Mouse (Mus musculus) liver, embryonic 15.5 days (tissue): ENCODE measurements around the gene Pald1. TPM values are rescaled to one million over a fixed set of nuclear protein-coding genes. Genes with fewer than 3 reads are reported as not detected.

Source experiments
- ATAC-seq: fragments of 200-750 bp; cut with Nextera tagmentation; 2 replicates; pipeline ENCODE4 v1.8.0; 2017; ENCODE audit warnings: moderate number of reproducible peaks, mild to moderate bottlenecking, moderate library complexity; ENCODE audit not compliant: insufficient read depth
- H3K27ac ChIP-seq: fragments of 300-500 bp; sonication (generic); replicated peaks from 2 replicates; pipeline ENCODE4 v1.5.1; 2015; ENCODE audit warnings: mild to moderate bottlenecking, inconsistent platforms
- H3K27me3 ChIP-seq: fragments of 300-500 bp; sonication (generic); 2 replicates; pipeline ENCODE4 v1.6.1; 2015; ENCODE audit warnings: mild to moderate bottlenecking, inconsistent platforms
- H3K36me3 ChIP-seq: fragments of 300-500 bp; sonication (generic); replicated peaks from 2 replicates; pipeline ENCODE4 v1.6.1; 2015; ENCODE audit warnings: moderate library complexity, mild to moderate bottlenecking, inconsistent platforms
- H3K4me1 ChIP-seq: fragments of 300-500 bp; sonication (generic); replicated peaks from 2 replicates; pipeline ENCODE4 v1.6.1; 2015; ENCODE audit warnings: inconsistent platforms
- H3K4me2 ChIP-seq: fragments of 300-500 bp; sonication (generic); 2 replicates; pipeline ENCODE4 v1.6.1; 2015; ENCODE audit warnings: moderate library complexity, mild to moderate bottlenecking, inconsistent platforms
- H3K4me3 ChIP-seq: fragments of 300-500 bp; sonication (generic); replicated peaks from 2 replicates; pipeline ENCODE4 v1.5.1; 2015; ENCODE audit warnings: mild to moderate bottlenecking, inconsistent platforms
- H3K9ac ChIP-seq: fragments of 300-500 bp; sonication (generic); 2 replicates; pipeline ENCODE4 v1.6.1; 2015; ENCODE audit warnings: moderate library complexity, mild to moderate bottlenecking, inconsistent platforms
- H3K9me3 ChIP-seq: fragments of 300-500 bp; sonication (generic); replicated peaks from 2 replicates; pipeline ENCODE4 v1.6.1; 2016; ENCODE audit warnings: inconsistent platforms
- WGBS: fragments of 180-500 bp; shearing (Covaris S2); methylation state at CpG from one replicate; pipeline ENCODE4 v1.1.7; 2015; ENCODE audit warnings: mixed read lengths; ENCODE audit not compliant: insufficient replicate concordance; 5-methylcytosine and 5-hydroxymethylcytosine counted together
- polyA plus RNA-seq: library from polyadenylated mRNA; unstranded; fragments of >200 nt; fragmentation: Nextera tagmentation; extraction: Ambion mirVana; gene quantifications from 2 replicates; pipeline ENCODE4 v1.2.1, GENCODE M21; 2015

Gene Pald1
- polyA plus RNA-seq, 1 experiment from 2014 or later, result 6.6 TPM

DNA sequence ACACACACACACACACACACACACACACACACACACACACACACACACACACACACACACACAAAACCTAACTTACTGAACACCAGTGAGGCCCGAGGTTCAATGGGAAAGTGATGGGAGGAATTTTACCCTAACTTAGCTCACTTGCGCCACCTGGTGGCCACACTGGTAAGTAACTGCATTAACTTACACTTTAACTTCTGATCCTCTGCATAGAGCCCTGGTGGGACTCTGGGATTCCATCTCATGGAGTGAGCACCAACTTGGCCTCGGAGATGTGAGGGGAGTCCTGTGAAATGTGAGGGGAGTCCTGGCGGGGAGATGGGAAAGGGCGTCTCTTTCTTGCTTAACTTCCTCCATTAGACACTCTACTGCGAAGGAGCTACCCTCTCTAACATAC lies 47.2 kb downstream of the Pald1 start:
- H3K4me3 ChIP-seq, result no peak overlapping the region
- peaks cover 9% of the 10 kb centered on the region for H3K4me1 ChIP-seq
- no peak overlapping the region for H3K27ac ChIP-seq
- H3K4me2 ChIP-seq, result no peak overlapping the region
- H3K9me3 ChIP-seq, result no peaks in the 10 kb centered on the region
- no peak for ATAC-seq
- no peaks in the 10 kb centered on the region for H3K36me3 ChIP-seq
- H3K9ac ChIP-seq, result no peak overlapping the region
- H3K27me3 ChIP-seq, result no peaks in the 10 kb centered on the region
- WGBS, result 22% methylated on average over 6 of the region's 6 CpGs

DNA sequence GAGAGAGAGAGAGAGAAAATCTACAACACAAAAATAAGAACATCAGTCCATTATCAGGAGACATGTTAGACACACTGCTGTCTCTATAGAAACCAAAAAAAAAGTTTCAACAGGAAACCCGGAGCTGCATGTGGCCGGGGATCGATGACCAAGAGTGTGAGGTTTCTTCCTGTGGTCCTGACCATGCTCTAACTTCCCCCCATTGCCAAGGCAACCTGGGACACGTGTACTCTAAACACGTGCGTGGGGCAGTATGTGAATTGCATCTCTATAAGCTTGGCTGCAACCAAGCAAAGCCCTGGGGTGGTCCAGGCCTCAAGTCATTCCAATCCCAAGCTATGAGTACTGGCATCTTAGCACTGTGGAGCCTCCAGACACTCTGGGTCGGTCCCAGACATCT lies 48.8 kb downstream of the Pald1 start:
- H3K4me1 ChIP-seq, result no peaks in the 10 kb centered on the region; the same call in 1 of the 2 replicates
- no peak overlapping the region for H3K4me2 ChIP-seq
- no peak for ATAC-seq
- no peak overlapping the region for H3K4me3 ChIP-seq
- no peaks in the 10 kb centered on the region for H3K27me3 ChIP-seq
- no peaks in the 10 kb centered on the region for H3K36me3 ChIP-seq
- H3K9ac ChIP-seq, result no peak overlapping the region
- 22% methylated on average over 7 of the region's 7 CpGs for WGBS
- H3K9me3 ChIP-seq, result no peaks in the 10 kb centered on the region
- H3K27ac ChIP-seq, result no peak overlapping the region

DNA sequence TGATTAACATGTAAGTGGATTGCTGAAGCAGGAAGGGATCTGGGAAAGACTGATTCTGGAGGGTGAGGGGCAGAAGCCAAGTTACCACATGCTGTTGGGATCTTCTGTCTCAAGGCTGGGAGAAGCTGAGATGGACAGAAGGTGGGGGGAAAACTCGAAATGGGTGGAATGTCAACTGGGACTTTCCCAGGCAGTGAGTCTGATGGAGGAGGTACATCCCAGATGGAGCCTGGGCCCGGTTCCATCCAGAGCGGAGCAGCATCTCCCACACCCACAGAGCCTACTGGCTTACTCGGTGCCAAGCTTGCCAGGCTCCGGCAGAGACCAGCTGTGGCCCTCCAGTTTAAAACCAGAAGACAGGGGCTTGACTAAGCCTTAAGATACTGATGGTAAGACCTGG lies 52.3 kb downstream of the Pald1 start:
- Histone ChIP-seq H3K36me3 (no peaks in the 10 kb centered on the region), H3K27me3 (no peaks in the 10 kb centered on the region), H3K4me3 (no peak overlapping the region), H3K9me3 (no peaks in the 10 kb centered on the region), H3K4me2 (no peak overlapping the region), H3K27ac (no peak overlapping the region), H3K4me1 (no peaks in the 10 kb centered on the region), H3K9ac (no peak overlapping the region)
- ATAC-seq, result no peak
- WGBS, result 68% methylated on average over 5 of the region's 5 CpGs

DNA sequence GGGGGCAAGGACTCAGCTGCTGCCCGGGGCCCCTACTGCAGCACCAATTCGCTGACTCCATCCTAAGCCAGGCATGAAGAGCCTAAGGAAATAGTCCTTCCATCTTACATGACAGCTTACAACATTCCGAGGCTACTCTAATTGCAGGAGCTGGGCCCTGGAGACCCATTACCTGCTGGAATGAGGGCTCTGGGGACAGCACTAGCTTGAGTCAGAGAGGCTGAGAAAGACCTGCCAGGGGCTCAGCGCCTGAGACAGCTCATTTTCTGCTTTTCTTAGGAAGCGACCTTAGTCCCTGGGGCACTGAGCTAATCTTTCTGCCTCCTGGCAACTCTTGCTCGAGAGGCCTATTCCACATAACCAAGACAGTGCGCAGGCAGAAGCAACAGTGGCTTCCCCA lies 54.4 kb downstream of the Pald1 start:
- H3K9me3 ChIP-seq, result no peaks in the 10 kb centered on the region
- no peak overlapping the region for H3K27ac ChIP-seq
- ATAC-seq, result no peak
- H3K4me3 ChIP-seq, result no peak overlapping the region
- no peak overlapping the region for H3K9ac ChIP-seq
- 55% methylated on average over 7 of the region's 7 CpGs for WGBS
- H3K27me3 ChIP-seq, result no peaks in the 10 kb centered on the region
- H3K4me2 ChIP-seq, result no peak overlapping the region
- no peaks in the 10 kb centered on the region for H3K4me1 ChIP-seq
- no peaks in the 10 kb centered on the region for H3K36me3 ChIP-seq

DNA sequence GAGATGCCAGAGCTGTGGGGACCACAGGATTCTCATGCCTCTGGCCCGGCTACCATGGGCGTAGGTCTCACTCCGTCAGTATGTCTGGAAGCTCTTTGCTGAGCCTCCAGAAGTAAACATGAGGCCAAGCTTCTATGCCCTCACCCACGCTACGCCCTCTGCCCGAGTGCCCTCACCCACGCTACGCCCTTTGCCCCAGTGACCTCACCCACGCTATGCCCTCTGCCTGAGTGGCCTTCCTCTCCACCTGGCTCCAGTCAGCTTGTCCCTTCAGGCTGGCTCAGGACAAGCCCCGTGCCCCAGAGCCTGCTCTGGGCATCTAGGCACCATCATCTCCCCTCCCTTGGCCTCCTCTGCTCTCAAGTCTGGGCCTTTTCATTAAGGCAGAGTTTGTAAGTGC lies 55.8 kb downstream of the Pald1 start:
- 67% methylated on average over 10 of the region's 10 CpGs for WGBS
- ATAC-seq, result no peak

DNA sequence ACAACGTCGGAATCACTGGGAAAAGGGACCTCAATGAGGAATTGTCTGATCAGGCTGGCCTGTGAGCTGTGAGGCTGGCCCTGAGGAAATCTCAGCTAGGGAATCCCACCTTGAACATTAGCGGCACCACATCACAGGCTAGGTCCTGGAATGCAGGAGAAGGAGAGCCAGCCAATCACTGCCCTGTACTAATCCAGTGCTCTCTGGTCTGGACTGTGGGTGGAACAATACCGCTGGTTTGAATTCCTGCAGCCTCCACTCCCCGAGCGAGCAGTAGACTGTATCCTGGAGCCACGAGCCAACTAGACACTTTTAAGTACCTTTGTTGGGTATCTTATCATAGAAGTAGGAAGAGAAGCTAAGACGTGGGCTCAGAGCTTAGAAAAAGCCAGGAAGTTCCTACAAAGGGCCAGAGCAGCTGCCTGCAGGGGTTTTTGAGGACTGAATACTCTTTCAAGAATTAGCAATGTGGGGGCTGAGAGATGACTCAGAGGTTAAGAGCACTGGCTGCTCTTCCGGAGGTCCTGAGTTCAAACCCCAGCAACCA lies 57.5 kb downstream of the Pald1 start:
- Histone ChIP-seq H3K4me3 (no peak overlapping the region), H3K27me3 (no peaks in the 10 kb centered on the region), H3K9ac (no peak overlapping the region), H3K9me3 (no peaks in the 10 kb centered on the region), H3K4me2 (no peak overlapping the region), H3K4me1 (no peaks in the 10 kb centered on the region), H3K27ac (no peak overlapping the region), H3K36me3 (0 out of 2 replicates have a peak, but pooled peaks cover 5% of the 10 kb centered on the region)
- WGBS, result 52% methylated on average over 9 of the region's 9 CpGs
- ATAC-seq, result no peak

More for the DNA sequence above, 55.8 kb downstream of the Pald1 start:
- no peak overlapping the region for H3K27ac ChIP-seq
- no peaks in the 10 kb centered on the region for H3K9me3 ChIP-seq
- H3K9ac ChIP-seq, result no peak overlapping the region
- H3K4me3 ChIP-seq, result no peak overlapping the region
- H3K4me1 ChIP-seq, result no peaks in the 10 kb centered on the region
- H3K27me3 ChIP-seq, result no peaks in the 10 kb centered on the region
- no peak overlapping the region for H3K4me2 ChIP-seq
- H3K36me3 ChIP-seq, result no peaks in the 10 kb centered on the region

DNA sequence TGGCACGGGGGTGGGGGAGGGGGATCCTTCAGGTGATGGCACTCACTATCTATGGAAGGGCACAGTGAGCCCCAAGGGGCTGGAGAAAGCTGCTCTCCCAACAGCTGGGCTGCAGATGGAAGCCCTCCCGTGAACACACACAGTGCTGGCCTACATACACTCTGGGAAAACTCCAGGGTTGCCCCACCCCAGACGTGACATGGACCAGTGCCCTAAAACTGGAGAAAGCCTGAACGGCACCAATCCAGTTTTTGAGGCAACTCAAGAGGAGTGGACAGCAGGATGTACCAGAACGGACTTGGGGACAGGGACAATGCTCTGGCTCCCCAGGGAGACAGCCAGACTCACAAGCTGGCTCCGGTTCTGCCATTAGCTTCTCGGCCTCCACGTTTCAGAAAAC lies 58.6 kb downstream of the Pald1 start:
- Histone ChIP-seq H3K4me2 (no peak overlapping the region), H3K9ac (no peak overlapping the region), H3K36me3 (0 out of 2 replicates have a peak, but pooled peaks cover 5% of the 10 kb centered on the region), H3K4me1 (no peaks in the 10 kb centered on the region), H3K27ac (no peak overlapping the region), H3K4me3 (no peak overlapping the region), H3K27me3 (no peaks in the 10 kb centered on the region), H3K9me3 (no peaks in the 10 kb centered on the region)
- WGBS, result 62% methylated on average over 8 of the region's 8 CpGs
- ATAC-seq, result no peak

DNA sequence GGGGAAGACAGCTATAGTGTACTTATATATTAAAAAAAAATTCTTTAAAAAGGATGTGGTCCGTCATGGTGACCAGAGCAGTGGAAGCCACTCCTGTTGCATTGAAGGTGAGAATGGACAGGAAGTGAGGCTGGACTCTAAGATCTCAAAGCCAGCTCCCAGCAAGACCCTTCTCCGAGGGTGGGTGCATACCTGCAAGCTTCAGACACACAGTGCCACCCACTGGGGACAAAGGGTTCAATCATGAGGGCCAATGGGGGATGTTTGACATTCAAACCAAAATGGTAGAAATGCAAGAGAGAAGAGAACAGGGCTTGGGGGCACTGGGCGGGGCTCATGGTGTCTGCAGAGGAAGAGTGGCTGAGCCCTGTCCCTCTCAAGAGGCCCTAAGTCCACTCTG lies 64.8 kb downstream of the Pald1 start:
- Histone ChIP-seq H3K27ac (no peak overlapping the region), H3K27me3 (no peaks in the 10 kb centered on the region), H3K4me1 (0 out of 2 replicates have a peak, but pooled peaks cover 3% of the 10 kb centered on the region), H3K4me3 (no peak overlapping the region), H3K4me2 (no peak overlapping the region), H3K9me3 (no peaks in the 10 kb centered on the region), H3K9ac (no peak overlapping the region), H3K36me3 (0 out of 2 replicates have a peak, but pooled peaks cover 5% of the 10 kb centered on the region)
- 66% methylated on average over 3 of the region's 3 CpGs for WGBS
- no peak for ATAC-seq

DNA sequence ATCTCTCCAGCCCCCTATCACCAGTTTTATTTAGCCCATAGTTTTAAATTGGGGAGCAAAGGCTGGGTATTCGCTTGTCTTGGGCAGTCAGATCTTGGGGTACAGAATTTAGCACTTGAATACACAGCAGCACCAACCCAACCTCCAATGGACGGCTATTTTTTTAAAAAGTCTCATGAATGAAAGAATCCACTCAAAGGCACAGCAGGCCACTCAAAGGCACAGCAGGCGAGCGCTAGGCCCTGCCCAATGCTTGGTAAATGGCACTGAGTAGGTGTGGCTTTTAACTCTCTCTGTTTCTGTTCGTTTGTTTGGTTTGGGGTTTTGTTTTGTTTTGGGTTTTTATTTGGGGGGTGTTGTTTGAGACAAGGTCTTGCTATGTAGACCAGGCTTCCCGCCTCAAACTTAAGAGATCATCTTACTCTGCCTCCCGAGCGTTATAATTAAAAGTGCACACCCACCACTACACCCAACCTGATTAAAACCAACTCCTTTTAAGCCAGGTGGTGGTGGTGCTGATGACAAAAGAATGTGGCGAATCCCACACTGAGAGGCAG lies 67.9 kb downstream of the Pald1 start:
- Histone ChIP-seq H3K36me3 (no peaks in the 10 kb centered on the region), H3K4me2 (no peak overlapping the region), H3K27me3 (no peaks in the 10 kb centered on the region), H3K9ac (no peak overlapping the region), H3K4me1 (peaks cover 10% of the 10 kb centered on the region; the same call in 1 of the 2 replicates), H3K9me3 (no peaks in the 10 kb centered on the region), H3K27ac (no peak overlapping the region), H3K4me3 (no peak overlapping the region)
- 61% methylated on average over 9 of the region's 9 CpGs for WGBS
- no peak for ATAC-seq

DNA sequence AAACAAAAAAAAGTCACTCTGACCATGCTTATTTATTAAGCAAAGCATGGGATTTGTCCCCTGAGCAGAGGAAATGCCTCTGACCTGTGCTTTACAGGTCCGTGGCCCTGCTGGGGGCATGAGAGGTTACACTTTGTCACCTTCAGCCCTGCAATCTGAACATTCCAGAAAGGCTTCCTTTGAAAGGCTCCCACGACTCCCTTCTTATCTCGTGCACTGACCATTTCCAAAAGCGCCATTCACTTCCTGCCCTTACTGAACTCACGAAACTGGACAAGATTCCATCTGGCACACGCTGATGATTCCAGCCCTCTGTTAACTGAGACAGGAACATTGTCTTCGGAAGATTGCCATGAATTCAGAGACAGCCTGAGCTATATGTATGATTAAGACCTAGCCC lies 69.6 kb downstream of the Pald1 start:
- Histone ChIP-seq H3K27ac (no peak overlapping the region), H3K4me3 (no peak overlapping the region), H3K9ac (no peak overlapping the region), H3K36me3 (no peaks in the 10 kb centered on the region), H3K4me2 (no peak overlapping the region), H3K4me1 (peaks cover 10% of the 10 kb centered on the region; the same call in 1 of the 2 replicates), H3K27me3 (no peaks in the 10 kb centered on the region), H3K9me3 (no peaks in the 10 kb centered on the region)
- WGBS, result 29% methylated on average over 7 of the region's 7 CpGs
- ATAC-seq, result no peak

DNA sequence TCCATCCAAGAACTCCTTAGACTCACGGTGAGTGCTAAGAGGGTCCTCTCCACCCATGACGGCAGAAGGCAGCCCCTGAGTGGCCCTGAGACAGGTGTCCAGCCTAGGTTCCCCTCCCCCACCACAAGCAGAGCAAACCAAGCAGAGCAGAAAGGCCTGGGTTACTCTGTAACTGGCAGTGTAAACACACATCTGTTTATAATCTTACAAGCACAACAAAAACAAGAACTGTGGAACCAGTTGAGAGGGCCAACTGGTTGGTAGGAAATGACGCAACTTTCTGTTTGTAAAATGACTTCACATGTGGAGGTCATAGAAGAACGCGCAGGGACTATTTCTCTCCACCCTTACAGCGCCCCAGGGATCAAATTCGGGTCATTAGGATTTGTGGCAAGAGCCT lies 70.6 kb downstream of the Pald1 start:
- Histone ChIP-seq H3K9ac (no peak overlapping the region), H3K4me2 (no peak overlapping the region), H3K9me3 (no peaks in the 10 kb centered on the region), H3K27me3 (no peaks in the 10 kb centered on the region), H3K36me3 (no peaks in the 10 kb centered on the region), H3K4me1 (peaks cover 10% of the 10 kb centered on the region; the same call in 1 of the 2 replicates), H3K27ac (peak overlapping the region; percentile 48; the same call in 1 of the 2 replicates), H3K4me3 (no peak overlapping the region)
- peak; percentile 84 for ATAC-seq
- WGBS, result 26% methylated on average over 7 of the region's 7 CpGs

DNA sequence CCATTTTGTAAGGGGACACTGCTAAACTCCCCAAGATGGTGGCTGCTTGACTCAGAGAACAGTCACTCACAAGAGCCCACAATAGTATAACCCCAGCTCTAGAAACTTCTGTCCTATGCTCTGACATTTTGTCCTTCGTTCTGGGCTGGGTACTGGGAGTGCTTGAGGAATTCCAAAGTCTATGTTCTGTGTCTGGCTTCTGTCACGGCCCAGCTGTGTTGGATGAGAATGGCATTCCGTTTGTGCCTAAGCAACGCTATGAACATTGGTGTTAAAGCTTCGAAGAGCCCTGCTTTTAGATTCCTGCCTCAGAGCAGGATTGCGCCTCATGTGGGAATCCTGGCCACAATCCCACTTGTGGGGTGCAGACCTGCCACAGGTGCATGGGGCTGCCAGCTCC lies 71.2 kb downstream of the Pald1 start:
- WGBS, result 61% methylated on average over 6 of the region's 6 CpGs
- H3K4me1 ChIP-seq, result peaks cover 10% of the 10 kb centered on the region; the same call in 1 of the 2 replicates
- H3K9ac ChIP-seq, result no peak overlapping the region
- H3K36me3 ChIP-seq, result no peaks in the 10 kb centered on the region
- no peak overlapping the region for H3K4me2 ChIP-seq
- peak overlapping the region; percentile 29; the same call in 1 of the 2 replicates for H3K27ac ChIP-seq
- no peak for ATAC-seq
- H3K27me3 ChIP-seq, result no peaks in the 10 kb centered on the region
- H3K9me3 ChIP-seq, result no peaks in the 10 kb centered on the region
- H3K4me3 ChIP-seq, result no peak overlapping the region
